ENCODE assay signal across 19 mouse cellular contexts in genomic region chr3:98120884-98121283, GRCm38 (mm10). TPM values are rescaled to one million over a fixed set of nuclear protein-coding genes. Genes with fewer than 3 reads are reported as not detected.
"Had no signal": no experiment of that assay in that cellular context is flagged by ENCODE, and none has a peak within 500 bp of the region (broad histone marks: within the 10 kb centered on the region; RNA-seq: fewer than 3 reads in every experiment).

No protein-coding gene starts in this region.

- H3K4me1 ChIP-seq: limb, embryonic 12.5 days; liver, embryonic 13.5 days; lung, embryonic 15.5 days had no signal

- H3K9ac ChIP-seq: limb, embryonic 12.5 days; liver, embryonic 13.5 days; liver, postnatal 0 days; lung, embryonic 15.5 days; neural tube, embryonic 12.5 days had no signal

- DNase-seq: kidney, adult 18-20 months; kidney, postnatal 10 days; kidney, postnatal 4 days; liver; liver, embryonic 13.5 days; liver, postnatal 0 days; lung, postnatal 14 days; retina, postnatal 1 day; right cerebral cortex, postnatal 4 days; spleen, adult 18-20 months had no signal

- H3K4me3 ChIP-seq: layer of hippocampus, adult 2 months; limb, embryonic 12.5 days; liver, embryonic 13.5 days; lung, embryonic 15.5 days; megakaryocyte, embryonic 14.5 days; myocyte; neural tube, embryonic 12.5 days had no signal

- H3K27ac ChIP-seq: layer of hippocampus, adult 2 months; limb, embryonic 12.5 days; liver, embryonic 13.5 days; lung, embryonic 15.5 days; macrophage; neural tube, embryonic 12.5 days had no signal

- ATAC-seq: liver, postnatal 0 days had no signal

- H3K9me3 ChIP-seq: limb, embryonic 12.5 days; liver, embryonic 13.5 days; lung, embryonic 15.5 days; megakaryocyte, embryonic 14.5 days; neural tube, embryonic 12.5 days had no signal

- H3K27me3 ChIP-seq: limb, embryonic 12.5 days; liver, embryonic 13.5 days; lung, embryonic 15.5 days; megakaryocyte, embryonic 14.5 days; neural tube, embryonic 12.5 days had no signal

- H3K4me2 ChIP-seq: limb, embryonic 12.5 days; liver, embryonic 13.5 days; lung, embryonic 15.5 days; neural tube, embryonic 12.5 days had no signal

RNA-seq across cellular contexts. Expression of gene Adam30, which starts 39.5 kb away (rescaled TPM):
- polyA plus RNA-seq: kidney, embryonic 14.5 days; limb, embryonic 12.5 days; liver, embryonic 13.5 days; liver, postnatal 0 days; lung, embryonic 15.5 days; macrophage; myocyte; neural tube, embryonic 12.5 days; stomach, embryonic 16.5 days had no signal
